Mouse (Mus musculus): ENCODE measurements around the gene 1700010B08Rik. TPM values are rescaled to one million over a fixed set of nuclear protein-coding genes. Genes with fewer than 3 reads are reported as not detected.
"Not testable (repeated sequence)": the region's sequence is repeated elsewhere in the genome, so short reads cannot be mapped to it uniquely, and the experiment has no call there.

The 1700010B08Rik gene
- not detected for total RNA-seq (2021)
- long read RNA-seq, experiment 1: 0 reads
- long read RNA-seq, experiment 2: 0 reads

- not testable (repeated sequence) for DNase-seq
Measured at GRCm38 (mm10) chr2:173719115-173719514, at the start of gene 1700010B08Rik. Gene 1700010B08Rik, plus strand, starts transcription at chr2:173719415.

GRCm38 (mm10) chr2:173672328-173672896, 46.8 kb upstream of the 1700010B08Rik start:
- DNase-seq: no peak

- DNase-seq: no peak
Measured at GRCm38 (mm10) chr2:173673469-173673868, 45.7 kb upstream of the 1700010B08Rik start.

- no peak for DNase-seq
Measured at GRCm38 (mm10) chr2:173678593-173678992, 40.6 kb upstream of the 1700010B08Rik start.

- no peak for DNase-seq
Measured at GRCm38 (mm10) chr2:173679217-173679616, 40.0 kb upstream of the 1700010B08Rik start.

- DNase-seq: no peak
Measured at GRCm38 (mm10) chr2:173680153-173680552, 39.1 kb upstream of the 1700010B08Rik start.

GRCm38 (mm10) chr2:173682773-173683172, 36.4 kb upstream of the 1700010B08Rik start:
- no peak for DNase-seq

GRCm38 (mm10) chr2:173685781-173686361, 33.3 kb upstream of the 1700010B08Rik start:
- no peak for DNase-seq

GRCm38 (mm10) chr2:173687363-173687762, 31.9 kb upstream of the 1700010B08Rik start:
- DNase-seq: no peak

GRCm38 (mm10) chr2:173689835-173690234, 29.4 kb upstream of the 1700010B08Rik start:
- no peak for DNase-seq

- DNase-seq: no peak
Measured at GRCm38 (mm10) chr2:173691748-173692147, 27.5 kb upstream of the 1700010B08Rik start.

- DNase-seq: no peak
Measured at GRCm38 (mm10) chr2:173692693-173693092, 26.5 kb upstream of the 1700010B08Rik start.

- DNase-seq: no peak
Measured at GRCm38 (mm10) chr2:173698850-173699249, 20.4 kb upstream of the 1700010B08Rik start.

- DNase-seq: peak; percentile 30
Measured at GRCm38 (mm10) chr2:173702096-173702866, 16.9 kb upstream of the 1700010B08Rik start.

GRCm38 (mm10) chr2:173702867-173703237, 16.4 kb upstream of the 1700010B08Rik start:
- no peak for DNase-seq

- DNase-seq: no peak
Measured at GRCm38 (mm10) chr2:173705827-173706551, 13.2 kb upstream of the 1700010B08Rik start.

GRCm38 (mm10) chr2:173707626-173708025, 11.6 kb upstream of the 1700010B08Rik start:
- not testable (repeated sequence) for DNase-seq

GRCm38 (mm10) chr2:173710193-173710592, 9.0 kb upstream of the 1700010B08Rik start:
- DNase-seq: no peak

- no peak for DNase-seq
Measured at GRCm38 (mm10) chr2:173712656-173713055, 6.6 kb upstream of the 1700010B08Rik start.

GRCm38 (mm10) chr2:173713241-173713640, 6.0 kb upstream of the 1700010B08Rik start:
- no peak for DNase-seq

- DNase-seq: no peak
Measured at GRCm38 (mm10) chr2:173714620-173715218, 4.5 kb upstream of the 1700010B08Rik start.

GRCm38 (mm10) chr2:173716966-173717365, 2.2 kb upstream of the 1700010B08Rik start:
- DNase-seq: no peak

All from gastrocnemius, postnatal 10 days (tissue).